8 mouse cellular contexts compared by ENCODE assay signal in genomic region chr16:18811468-18812384, GRCm38 (mm10). TPM values are rescaled to one million over a fixed set of nuclear protein-coding genes. Genes with fewer than 3 reads are reported as not detected.
DNase-seq lines count a peak whose midpoint lies in the region; ATAC-seq lines count a peak whose summit lies in the region.

Gene Ufd1 (plus strand): TSS chr16:18811779.
Gene Cdc45 (minus strand): TSS chr16:18811987.

- peak within 1 kb of the TSS; percentile 80 for H3K4me2 ChIP-seq in lung, embryonic 16.5 days (ENCODE audit: low read depth, low read length)

- peaks cover 19% of the 10 kb centered on the region for H3K4me1 ChIP-seq in lung, embryonic 16.5 days (replicated peaks; ENCODE audit: control insufficient read depth, insufficient read depth, low read length)

- peak within 1 kb of the TSS; percentile 31 for H3K27ac ChIP-seq in lung, embryonic 16.5 days (ENCODE audit: low read length)

- under 1% methylated on average over 42 of the region's 42 CpGs for WGBS in lung, embryonic 16.5 days

- peak; percentile 84 to 91 for ATAC-seq in hematopoietic stem cell, adult 5-6 weeks (replicated peaks in 1 of 2; ENCODE audit: insufficient read depth in 1 of 2, low FRiP score in 2 of 2, low TSS enrichment in 1 of 2, low read depth in 1 of 2, poor library complexity in 2 of 2, severe bottlenecking in 2 of 2)
- peak; percentile 97 for ATAC-seq in lung, embryonic 16.5 days (ENCODE audit: low read depth)

- no peaks in the 10 kb centered on the region for H3K27me3 ChIP-seq in lung, embryonic 16.5 days (ENCODE audit: control insufficient read depth, insufficient read depth, low read depth, low read length)

- no peaks in the 10 kb centered on the region for H3K9me3 ChIP-seq in lung, embryonic 16.5 days (ENCODE audit: control insufficient read depth, low read length)

- H3K4me3 ChIP-seq in lung, embryonic 16.5 days (ENCODE audit: low read length), result peak within 1 kb of the TSS; percentile 90

- H3K9ac ChIP-seq in lung, embryonic 16.5 days (ENCODE audit: low read length), result peak within 1 kb of the TSS; percentile 90

- DNase-seq in MEL-GATA-1-ER (ENCODE audit: extremely low read depth, low read depth), result peak; percentile 98
- DNase-seq in cerebellum, adult 8-10 months, result peak; percentile 80
- DNase-seq in forelimb bud, embryonic 11.5 days (ENCODE audit: low read depth, low spot score), result peak; percentile 95
- DNase-seq in layer of hippocampus, adult 9-10 months (ENCODE audit: low spot score), result peak; percentile 93
- DNase-seq in ovary, postnatal 10 days (ENCODE audit: low spot score), result peak; percentile 65
- peak; percentile 80 to 85 for DNase-seq in thymus, postnatal 10 days (ENCODE audit: low spot score in 2 of 2)

- peaks cover 25% of the 10 kb centered on the region for H3K36me3 ChIP-seq in lung, embryonic 16.5 days (ENCODE audit: control insufficient read depth, insufficient read depth, low read length)

RNA-seq across cellular contexts. Expression of gene Ufd1, which starts in this region (rescaled TPM):
- total RNA-seq in hematopoietic stem cell, adult 5-6 weeks (2017), result 67.4 and 82.8 TPM in 2 replicates
- 89.9 and 91.4 TPM in 2 replicates for polyA plus RNA-seq in lung, embryonic 16.5 days (2015; fragmentation: Nextera tagmentation; extraction: Ambion mirVana)

RNA-seq across cellular contexts. Expression of gene Cdc45, which starts in this region (rescaled TPM):
- 50.9 and 63.8 TPM in 2 replicates for total RNA-seq in hematopoietic stem cell, adult 5-6 weeks (2017)
- 48.7 TPM in 2 replicates for polyA plus RNA-seq in lung, embryonic 16.5 days (2015; fragmentation: Nextera tagmentation; extraction: Ambion mirVana)

Comparison
In these comparisons a context has a peak if more than half of its experiments do, and no peak if none do; other contexts are left out.
1. Peak in every context shown above with its lines: DNase-seq, ATAC-seq, H3K4me3 ChIP-seq and H3K27ac ChIP-seq.